Mouse (Mus musculus): ENCODE data around the gene Ccnk.
A peak's percentile ranks its signal among the peaks of the same experiment; 100 is the strongest.

Ccnk gene

GRCm38 (mm10) chr12:108179321-108180266 lies at the start of gene Ccnk:
Ccnk (plus strand) TSS chr12:108179579.
- peak; percentile 99 for DNase-seq (ENCODE audit: low spot score)

- DNase-seq (ENCODE audit: low spot score), result no peak
These were observed 46.8 kb upstream of the Ccnk start for GRCm38 (mm10) chr12:108132450-108133070.

- no peak for DNase-seq (ENCODE audit: low spot score)
These were observed 46.2 kb upstream of the Ccnk start for GRCm38 (mm10) chr12:108133181-108133580.

GRCm38 (mm10) chr12:108135610-108136208 lies 43.7 kb upstream of the Ccnk start:
- no peak for DNase-seq (ENCODE audit: low spot score)

- DNase-seq (ENCODE audit: low spot score), result no peak
These were observed 35.5 kb upstream of the Ccnk start for GRCm38 (mm10) chr12:108143624-108144498.

- no peak for DNase-seq (ENCODE audit: low spot score)
These were observed 34.2 kb upstream of the Ccnk start for GRCm38 (mm10) chr12:108145198-108145597.

- no peak for DNase-seq (ENCODE audit: low spot score)
These were observed 29.6 kb upstream of the Ccnk start for GRCm38 (mm10) chr12:108149764-108150163.

GRCm38 (mm10) chr12:108152743-108153142 lies 26.6 kb upstream of the Ccnk start:
- no peak for DNase-seq (ENCODE audit: low spot score)

GRCm38 (mm10) chr12:108159863-108160262 lies 19.5 kb upstream of the Ccnk start:
- DNase-seq (ENCODE audit: low spot score), result no peak

GRCm38 (mm10) chr12:108162036-108162435 lies 17.3 kb upstream of the Ccnk start:
- DNase-seq (ENCODE audit: low spot score), result no peak

- DNase-seq (ENCODE audit: low spot score), result no peak
These were observed 15.7 kb upstream of the Ccnk start for GRCm38 (mm10) chr12:108163706-108164105.

GRCm38 (mm10) chr12:108168909-108169308 lies 10.5 kb upstream of the Ccnk start:
- no peak for DNase-seq (ENCODE audit: low spot score)

- no peak for DNase-seq (ENCODE audit: low spot score)
These were observed 8.9 kb upstream of the Ccnk start for GRCm38 (mm10) chr12:108170467-108170866.

- DNase-seq (ENCODE audit: low spot score), result no peak
These were observed 8.0 kb upstream of the Ccnk start for GRCm38 (mm10) chr12:108171336-108171735.

- no peak for DNase-seq (ENCODE audit: low spot score)
These were observed 6.7 kb upstream of the Ccnk start for GRCm38 (mm10) chr12:108172639-108173038.

GRCm38 (mm10) chr12:108174606-108175505 lies 4.5 kb upstream of the Ccnk start:
- peak; percentile 20 for DNase-seq (ENCODE audit: low spot score)

- DNase-seq (ENCODE audit: low spot score), result no peak
These were observed 3.0 kb upstream of the Ccnk start for GRCm38 (mm10) chr12:108176366-108176765.

- DNase-seq (ENCODE audit: low spot score), result peak; percentile 57
These were observed 791 bp upstream of the Ccnk start for GRCm38 (mm10) chr12:108178331-108179245.

- no peak for DNase-seq (ENCODE audit: low spot score)
These were observed 296 bp upstream of the Ccnk start, which contains the start of gene Setd3 for GRCm38 (mm10) chr12:108179246-108179320. Setd3 (minus strand) TSS chr12:108179314.

- DNase-seq (ENCODE audit: low spot score), result no peak
These were observed 2.3 kb downstream of the Ccnk start for GRCm38 (mm10) chr12:108181716-108182115.

Measured in yolk sac, embryonic 10.5 days (tissue).